Mouse (Mus musculus) myocyte (in vitro differentiated cells): Measurements from ENCODE around the gene Mtmr12.

Experiments
- E2F4 ChIP-seq: IDR thresholded peaks from one replicate; pipeline ENCODE4 v1.6.1; 2011; ENCODE audit warnings: mild to moderate bottlenecking, control low read depth, moderate library complexity; ENCODE audit not compliant: insufficient read depth
- MYOD1 ChIP-seq, 3 experiments: IDR thresholded peaks; one replicate each; pipeline ENCODE4 v1.6.1; 2011; ENCODE audit warnings: control low read depth in 2 of 3, low read depth in 2 of 3, mild to moderate bottlenecking in 2 of 3, moderate library complexity in 1 of 3; ENCODE audit not compliant: insufficient read length in 2 of 3, control insufficient read depth in 1 of 3
- MYOG ChIP-seq, 3 experiments: IDR thresholded peaks; one replicate each; pipeline ENCODE4 v1.6.1; 2011; ENCODE audit warnings: control low read depth in 2 of 3, low read depth in 2 of 3, mild to moderate bottlenecking in 2 of 3; ENCODE audit not compliant: insufficient read length in 2 of 3, control insufficient read depth in 1 of 3, insufficient read depth in 1 of 3
- POLR2A ChIP-seq: IDR thresholded peaks from one replicate; pipeline ENCODE4 v1.6.1; 2011; ENCODE audit warnings: low read depth, mild to moderate bottlenecking, control low read depth, moderate library complexity; ENCODE audit not compliant: insufficient read length
- USF1 ChIP-seq: IDR thresholded peaks from one replicate; pipeline ENCODE4 v1.6.1; 2011; ENCODE audit warnings: low read depth, mild to moderate bottlenecking, control low read depth, moderate library complexity

GRCm38 (mm10) chr15:12240705-12241328, 36.0 kb downstream of the Mtmr12 start:
- TF ChIP-seq MYOD1 (IDR thresholded peaks at IDR 0.05; ENCODE audit: control insufficient read depth in 1 of 3, insufficient read length in 2 of 3, low read depth in 2 of 3): no peak
- no peak for TF ChIP-seq E2F4
- TF ChIP-seq POLR2A: no peak
- no peak for TF ChIP-seq USF1
- no peak for TF ChIP-seq MYOG (IDR thresholded peaks at IDR 0.05; ENCODE audit: control insufficient read depth in 1 of 3, insufficient read depth in 1 of 3, insufficient read length in 2 of 3, low read depth in 2 of 3)
